Mouse (Mus musculus) liver, embryonic 14.5 days (tissue): ENCODE results near the gene Frat1.

ENCODE experiments used
- CTCF ChIP-seq: IDR thresholded peaks from 2 replicates; pipeline ENCODE4 v1.5.1; 2016; ENCODE audit warnings: antibody characterized with exemption, low read depth, control low read depth
- EP300 ChIP-seq: IDR thresholded peaks from 2 replicates; pipeline ENCODE4 v1.6.1; 2016; ENCODE audit warnings: antibody characterized with exemption, low read depth

- no peak for TF ChIP-seq EP300
- peak; percentile 12; the same call in 1 of the 2 replicates for TF ChIP-seq CTCF
Measured at GRCm38 (mm10) chr19:41850719-41851543, 21.2 kb downstream of the Frat1 start.
